Mouse (Mus musculus) left cerebral cortex, adult 8-10 months (tissue): Measurements from ENCODE around the gene Gm49373. TPM values are rescaled to one million over a fixed set of nuclear protein-coding genes. Genes with fewer than 3 reads are reported as not detected.
A peak's percentile ranks its signal among the peaks of the same experiment; 100 is the strongest.

ENCODE experiments used
- DNase-seq, 2 experiments: peaks; one replicate each; pipeline ENCODE4 v3.0.0; 2022; ENCODE audit warnings: low spot score in 2 of 2
- total RNA-seq, 4 experiments: library from RNA; stranded (reverse); gene quantifications; 2 replicates each; pipeline ENCODE4 v1.2.4; 2022

Gene Gm49373
- 1 to 10 TPM in 2 of 4 experiments, under 1 TPM in 1, not detected in 1; 0.55 to 2.3 (median 1.8) TPM for total RNA-seq

GRCm38 (mm10) chr9:21073044-21073840 is at the start of gene Gm49373, which contains the start of gene Fdx1l:
Gene Gm49373, minus strand, starts transcription at chr9:21073096.
Gene Fdx1l, minus strand, starts transcription at chr9:21073614.
- peak; percentile 84 to 92 for DNase-seq

- no peak for DNase-seq
Observed at GRCm38 (mm10) chr9:21121483-21121882, 48.6 kb upstream of the Gm49373 start.

GRCm38 (mm10) chr9:21117073-21117472 is 44.2 kb upstream of the Gm49373 start:
- DNase-seq: no peak

DNA sequence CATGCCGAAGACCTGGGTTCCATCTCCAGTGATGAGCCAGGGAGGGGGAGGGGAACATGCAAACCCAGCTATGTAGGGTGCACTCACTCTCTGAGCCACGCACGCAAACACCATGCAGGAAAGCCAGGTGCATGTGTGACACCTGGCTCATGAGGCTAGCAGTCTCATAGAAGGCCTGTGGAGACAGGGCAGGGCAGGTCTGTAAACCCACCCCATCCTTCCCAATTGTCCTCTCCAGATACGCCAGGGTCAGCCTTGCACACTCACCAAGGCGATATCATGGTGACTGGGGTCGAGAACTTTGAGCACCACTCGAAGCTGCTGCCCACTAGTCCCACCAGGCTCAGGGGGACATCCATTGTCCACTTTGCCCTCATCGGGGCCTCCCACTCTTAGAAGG is 42.2 kb upstream of the Gm49373 start:
- no peak for DNase-seq

GRCm38 (mm10) chr9:21114190-21114589 is 41.3 kb upstream of the Gm49373 start:
- no peak for DNase-seq

- DNase-seq: no peak
Observed at GRCm38 (mm10) chr9:21113751-21114150, 40.9 kb upstream of the Gm49373 start.

GRCm38 (mm10) chr9:21107607-21108237 is 34.8 kb upstream of the Gm49373 start:
- DNase-seq: no peak

DNA sequence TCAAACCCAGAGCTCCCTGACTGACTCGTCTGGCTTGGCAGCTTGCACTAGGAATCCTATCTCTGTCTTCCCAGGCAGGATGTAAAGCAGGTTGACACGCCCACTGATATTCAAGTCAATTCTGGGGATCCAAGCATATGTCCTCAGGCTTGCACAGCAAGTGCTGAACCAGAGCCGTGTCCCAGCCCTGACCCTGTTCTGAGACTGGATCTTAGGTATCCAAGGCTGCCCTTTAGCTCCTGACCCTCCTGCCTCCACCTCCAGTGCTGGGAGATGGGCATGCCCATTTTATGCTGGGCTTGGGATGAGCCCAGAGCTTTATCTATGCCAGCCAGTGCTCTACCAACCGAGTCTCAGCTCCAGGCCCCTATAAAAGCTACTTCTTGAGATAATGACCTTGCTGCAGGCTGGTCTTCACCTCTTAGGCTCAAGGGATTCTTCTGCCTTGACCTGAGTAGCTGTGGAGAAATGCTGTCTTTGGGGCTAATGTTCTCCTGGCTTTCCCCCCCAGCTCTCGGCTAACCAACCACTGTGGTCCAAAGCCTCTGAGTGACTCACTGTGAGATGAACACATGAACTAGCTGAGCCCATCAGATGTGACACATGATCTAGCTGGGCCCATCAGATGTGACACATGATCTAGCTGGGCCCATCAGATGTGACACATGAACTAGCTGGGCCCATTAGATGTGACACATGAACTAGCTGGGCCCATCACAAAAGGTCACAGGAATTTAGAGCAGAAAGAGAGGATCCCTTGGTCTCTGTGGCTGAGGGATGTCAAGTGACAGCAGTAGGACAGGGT is 33.1 kb upstream of the Gm49373 start:
- no peak for DNase-seq

- no peak for DNase-seq
Observed at GRCm38 (mm10) chr9:21104814-21105213, 31.9 kb upstream of the Gm49373 start.

DNA sequence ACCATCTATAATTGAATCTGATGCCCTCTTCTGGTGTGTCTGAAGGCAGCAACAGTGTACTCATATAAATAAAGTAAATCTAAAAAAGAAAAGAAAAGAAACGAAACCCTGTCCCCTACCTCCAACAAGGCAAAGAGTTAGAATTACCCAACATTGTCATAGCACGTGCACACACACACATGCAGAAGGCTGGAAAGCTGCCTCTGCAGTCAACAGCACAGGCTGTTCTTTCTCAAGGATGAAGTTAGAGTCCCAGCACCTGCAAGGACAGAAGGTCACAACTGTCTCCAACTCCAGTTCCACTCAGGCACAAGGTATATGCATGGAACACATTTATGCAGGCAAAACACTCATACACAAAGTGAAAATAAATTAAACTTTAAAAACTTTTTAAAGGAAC is 29.2 kb upstream of the Gm49373 start:
- DNase-seq: no peak

- no peak for DNase-seq
Observed at GRCm38 (mm10) chr9:21100447-21101161, 27.7 kb upstream of the Gm49373 start.

DNA sequence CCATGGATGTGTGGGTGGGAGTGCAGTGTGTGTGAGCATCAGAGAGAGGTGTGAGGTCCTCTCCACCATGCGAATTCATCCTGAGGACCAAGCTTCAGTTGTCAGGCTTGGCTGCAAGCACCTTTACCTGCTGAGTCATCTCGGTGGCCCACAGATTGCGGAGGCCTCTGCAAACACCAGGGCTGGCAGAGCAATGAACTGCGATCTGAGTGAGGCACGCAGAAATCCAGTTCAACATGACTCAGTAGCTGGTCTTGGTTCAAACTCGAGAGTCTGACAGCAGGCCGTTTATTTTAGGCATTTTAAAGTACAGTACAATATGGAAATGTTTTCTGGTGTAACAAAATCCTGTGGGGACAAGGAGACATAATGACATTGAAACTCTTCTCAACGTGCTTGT is 24.9 kb upstream of the Gm49373 start:
- DNase-seq: peak; percentile 36 to 87

- DNase-seq: no peak
Observed at GRCm38 (mm10) chr9:21095958-21096357, 23.1 kb upstream of the Gm49373 start.

DNA sequence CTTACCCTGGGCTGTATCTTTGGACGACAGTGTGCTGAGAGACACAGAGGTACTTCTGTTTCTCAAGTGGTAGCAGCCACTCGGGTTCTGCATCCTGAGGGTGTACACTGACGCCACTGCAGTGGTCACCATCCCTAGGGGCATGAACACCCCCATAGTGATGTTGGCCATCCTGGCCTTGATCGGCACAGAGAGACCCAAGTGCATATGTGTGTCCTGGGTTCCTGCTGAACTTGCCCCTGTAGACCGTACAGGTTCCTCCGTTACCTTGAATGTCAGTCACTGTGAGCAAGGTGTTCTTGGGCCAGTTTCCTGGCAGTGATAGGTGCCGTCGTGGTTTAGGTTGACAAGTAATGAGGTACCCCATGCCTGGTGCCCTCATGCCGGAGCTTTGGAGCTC is 20.5 kb upstream of the Gm49373 start:
- no peak for DNase-seq

DNA sequence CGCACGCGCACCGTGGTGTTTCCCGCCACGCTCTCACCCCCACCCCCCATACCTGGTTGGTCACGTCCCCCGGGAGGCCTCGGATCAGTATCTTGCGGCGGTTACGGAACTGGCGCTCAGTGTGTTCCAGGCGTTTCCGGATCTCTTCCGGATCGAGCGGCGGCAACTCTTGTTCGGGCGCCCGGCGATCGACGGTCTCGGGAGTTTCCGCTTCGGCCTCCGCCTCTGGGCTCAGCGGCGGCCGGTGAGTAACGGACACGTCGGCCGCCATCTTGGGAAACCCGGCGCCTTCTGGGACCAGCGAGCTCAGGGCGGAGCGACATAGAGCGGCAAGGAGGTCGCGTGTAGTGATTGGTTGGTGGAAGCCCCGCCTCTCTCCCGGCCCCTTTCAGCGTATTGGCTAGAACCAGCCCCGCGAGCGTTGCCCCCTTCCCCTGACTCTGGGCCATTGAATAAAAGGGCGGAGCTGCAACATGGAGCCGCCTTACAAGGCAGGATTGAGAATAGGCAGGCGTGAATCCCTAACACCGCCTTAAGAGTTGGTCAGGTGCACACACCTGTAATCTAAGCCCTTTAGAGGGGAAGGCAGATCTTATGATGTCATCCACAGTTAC is 18.9 kb upstream of the Gm49373 start, which contains the start of the genes Gm38431 and Raver1:
Gm38431 (minus strand) TSS at position 291 of the 614 bp plus-strand sequence.
Raver1 (minus strand) TSS at position 302 of the 614 bp plus-strand sequence.
- DNase-seq: peak; percentile 89 to 98

DNA sequence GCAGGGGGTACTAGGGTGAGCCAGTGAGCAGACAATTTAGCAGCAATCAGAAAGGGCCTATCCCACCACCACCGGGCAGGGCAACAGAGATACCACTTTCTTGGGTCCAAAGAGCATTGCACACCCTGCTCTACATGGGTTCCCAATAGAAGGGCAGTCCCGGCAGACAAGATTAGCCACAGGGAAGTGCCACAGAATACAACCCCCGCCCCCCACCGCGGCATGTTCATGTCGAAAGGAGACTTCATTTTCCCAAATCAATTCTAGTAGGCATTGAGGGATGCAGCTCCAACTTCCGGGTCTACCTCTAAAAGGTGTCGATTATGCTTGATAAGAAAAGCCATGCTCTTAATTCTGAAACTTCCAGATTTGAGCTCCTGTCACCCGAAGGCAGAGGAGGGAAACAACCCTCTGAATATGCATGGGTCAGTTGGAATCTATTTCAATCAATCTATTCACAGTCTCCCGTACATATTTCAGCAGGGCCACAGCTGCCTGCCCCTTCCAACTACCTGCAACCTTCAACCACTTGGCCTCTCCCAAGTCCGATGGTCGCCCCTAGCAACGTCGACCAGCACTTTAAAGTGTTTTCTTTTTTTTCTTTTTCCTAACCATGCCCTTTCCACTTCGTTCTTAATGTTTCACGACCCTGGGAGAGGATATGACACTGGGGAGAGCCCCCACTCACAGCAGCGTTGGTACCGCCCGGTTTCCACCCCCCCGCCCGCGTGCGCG is 18.2 kb upstream of the Gm49373 start:
- no peak for DNase-seq

- DNase-seq: no peak
Observed at GRCm38 (mm10) chr9:21090537-21090936, 17.6 kb upstream of the Gm49373 start.

DNA sequence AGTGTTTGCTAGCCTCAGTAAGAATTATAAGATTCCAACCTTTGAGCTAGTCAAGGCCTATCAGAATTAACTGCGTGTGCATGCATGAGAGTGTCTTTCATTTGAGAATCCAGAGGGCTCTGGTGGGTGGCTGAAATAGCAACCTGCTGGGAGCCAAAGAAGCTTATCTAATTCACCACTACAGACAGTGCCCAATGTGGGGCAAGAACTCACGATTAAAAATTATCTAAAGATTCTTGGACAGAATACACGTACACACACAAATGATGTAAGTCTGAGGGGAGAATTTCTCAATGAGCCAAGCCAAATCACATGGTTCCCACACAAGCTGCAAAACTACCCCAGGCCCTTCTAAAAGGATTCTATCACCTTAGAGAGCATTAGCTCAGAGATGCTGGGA is 10.4 kb upstream of the Gm49373 start:
- no peak for DNase-seq

- no peak for DNase-seq
Observed at GRCm38 (mm10) chr9:21081127-21081526, 8.2 kb upstream of the Gm49373 start.

- DNase-seq: no peak
Observed at GRCm38 (mm10) chr9:21075625-21076024, 2.7 kb upstream of the Gm49373 start.
